Mouse (Mus musculus): Measurements from ENCODE around the gene Mfsd13b. TPM values are rescaled to one million over a fixed set of nuclear protein-coding genes. Genes with fewer than 3 reads are reported as not detected.

Mfsd13b gene
- polyA plus RNA-seq (2014; fragmentation: Illumina TruSeq; extraction: RNeasy Lipid Tissue Mini Kit (QIAGEN cat#74804); ENCODE audit: low read depth, low replicate concordance), result 1.9 TPM

DNA sequence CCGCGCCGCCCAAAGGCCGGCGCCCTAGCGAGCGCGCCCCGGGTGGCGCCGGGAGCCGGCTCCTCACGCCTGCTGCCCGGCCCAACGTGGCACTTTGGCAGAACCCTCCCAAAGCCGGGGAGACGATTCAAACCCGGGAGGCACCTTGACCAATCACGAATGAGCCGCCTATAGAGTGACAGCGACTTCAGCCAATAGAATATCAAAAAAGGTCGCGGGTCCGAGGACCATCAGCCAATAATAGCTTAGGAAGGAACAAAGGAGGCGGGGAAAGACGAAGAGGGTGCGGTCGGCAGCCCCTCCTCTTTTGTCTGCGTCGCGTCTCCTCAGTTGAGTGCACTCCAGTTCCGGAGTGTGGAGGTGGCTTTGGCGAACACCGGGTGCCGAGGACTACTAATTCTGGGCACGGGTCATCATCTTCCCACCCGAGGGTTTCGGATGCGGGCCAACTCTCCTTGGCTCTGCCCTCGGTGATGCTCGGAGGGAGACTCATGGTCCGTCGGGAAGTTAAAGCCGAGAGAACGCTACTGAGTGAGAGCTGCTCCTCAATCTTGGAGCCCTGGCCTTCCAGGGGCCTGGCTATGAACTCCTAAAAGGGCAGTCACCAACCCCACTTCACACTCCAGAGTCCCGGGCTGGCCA, at the start of gene Mfsd13b, which contains the start of gene Cdr2:
Gene Mfsd13b (plus strand): TSS at position 310 of the 642 bp plus-strand sequence.
Gene Cdr2 (minus strand): TSS at position 113 of the 642 bp plus-strand sequence.

DNA sequence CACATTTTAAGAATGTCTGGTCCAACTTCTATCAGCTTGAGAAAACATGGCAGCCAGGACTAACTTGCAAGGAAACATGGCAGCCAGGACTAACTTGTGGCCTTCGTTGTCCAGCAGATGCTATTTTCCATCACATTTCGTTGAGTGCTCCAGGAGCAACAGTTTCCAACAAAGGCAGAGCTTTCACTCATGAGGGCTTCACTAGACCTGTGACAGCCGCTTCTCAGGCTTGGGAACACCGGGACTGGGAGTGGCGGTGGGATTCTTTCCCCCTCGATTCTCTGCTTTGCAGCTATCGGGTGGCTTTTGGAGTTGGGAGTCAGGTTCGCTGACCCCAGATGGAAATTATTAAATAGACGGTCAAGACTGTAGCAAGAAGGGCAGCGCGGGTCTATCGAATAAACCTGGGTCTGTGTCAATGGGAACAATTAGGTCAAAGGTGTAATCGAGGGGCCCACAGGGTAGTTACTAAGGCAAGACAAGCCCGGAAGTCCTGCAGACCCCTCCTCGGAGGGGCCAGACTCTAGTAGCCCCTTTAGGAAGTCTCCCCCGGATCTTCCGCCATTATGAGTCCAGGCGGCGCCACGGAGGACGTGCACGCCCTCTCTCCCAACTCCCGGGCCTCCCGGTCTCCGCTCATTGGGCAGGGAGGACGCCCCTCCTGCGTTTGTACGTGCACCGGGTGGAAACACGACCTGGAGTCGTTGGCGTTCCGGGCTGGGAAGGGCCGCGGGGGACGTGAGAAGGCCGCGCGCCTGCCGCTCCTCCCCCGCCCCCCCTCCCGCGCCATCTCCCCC, 51.7 kb downstream of the Mfsd13b start, which contains the start of gene Mettl9:
Gene Mettl9 (plus strand): TSS at position 590 of the 797 bp plus-strand sequence.

Other genes starting within 250 kb of the Mfsd13b start
- 7.0 TPM for gene Vwa3a, start 243.2 kb upstream of the Mfsd13b start, polyA plus RNA-seq (2014; fragmentation: Illumina TruSeq; extraction: RNeasy Lipid Tissue Mini Kit (QIAGEN cat#74804); ENCODE audit: low read depth, low replicate concordance)
- 0.98 TPM for gene Gm5737, start 170.1 kb upstream of the Mfsd13b start, polyA plus RNA-seq (2014; fragmentation: Illumina TruSeq; extraction: RNeasy Lipid Tissue Mini Kit (QIAGEN cat#74804); ENCODE audit: low read depth, low replicate concordance)
- gene Eef2k, start 139.7 kb upstream of the Mfsd13b start, polyA plus RNA-seq (2014; fragmentation: Illumina TruSeq; extraction: RNeasy Lipid Tissue Mini Kit (QIAGEN cat#74804); ENCODE audit: low read depth, low replicate concordance), result 21.4 TPM
- gene Polr3e, start 64.8 kb upstream of the Mfsd13b start, polyA plus RNA-seq (2014; fragmentation: Illumina TruSeq; extraction: RNeasy Lipid Tissue Mini Kit (QIAGEN cat#74804); ENCODE audit: low read depth, low replicate concordance), result 25.9 TPM
- 29.5 TPM for gene Cdr2, start 197 bp upstream of the Mfsd13b start, polyA plus RNA-seq (2014; fragmentation: Illumina TruSeq; extraction: RNeasy Lipid Tissue Mini Kit (QIAGEN cat#74804); ENCODE audit: low read depth, low replicate concordance)
- 82.0 TPM for gene Mettl9, start 51.9 kb downstream of the Mfsd13b start, polyA plus RNA-seq (2014; fragmentation: Illumina TruSeq; extraction: RNeasy Lipid Tissue Mini Kit (QIAGEN cat#74804); ENCODE audit: low read depth, low replicate concordance)
- gene Igsf6, start 92.1 kb downstream of the Mfsd13b start, polyA plus RNA-seq (2014; fragmentation: Illumina TruSeq; extraction: RNeasy Lipid Tissue Mini Kit (QIAGEN cat#74804); ENCODE audit: low read depth, low replicate concordance), result 4.1 TPM
- gene Otoa, start 99.1 kb downstream of the Mfsd13b start, polyA plus RNA-seq (2014; fragmentation: Illumina TruSeq; extraction: RNeasy Lipid Tissue Mini Kit (QIAGEN cat#74804); ENCODE audit: low read depth, low replicate concordance), result 0.12 TPM